Mouse (Mus musculus) CH12.LX (cell line): Measurements from ENCODE around the gene Grsf1. TPM values are rescaled to one million over a fixed set of nuclear protein-coding genes. Genes with fewer than 3 reads are reported as not detected.

Experiments
- DNase-seq: peaks from one replicate; pipeline ENCODE4 v3.0.0-alpha.2; 2013; ENCODE audit errors: extremely low read depth
- H3K27ac ChIP-seq: 2 replicates; pipeline ENCODE4 v1.5.1; 2012; ENCODE audit warnings: low read depth, mild to moderate bottlenecking, control low read depth, moderate library complexity; ENCODE audit not compliant: insufficient read depth
- H3K27me3 ChIP-seq: replicated peaks from 2 replicates; pipeline ENCODE3; 2012; ENCODE audit warnings: inconsistent platforms
- H3K36me3 ChIP-seq, 2 experiments: replicated peaks in 1 of 2; 2 replicates each; pipeline versions ENCODE3 to v1.6.1; 2012; ENCODE audit warnings: inconsistent platforms in 1 of 2, low read length in 1 of 2, mild to moderate bottlenecking in 1 of 2, mixed read lengths in 1 of 2, moderate library complexity in 1 of 2; ENCODE audit not compliant: control insufficient read depth in 1 of 2, insufficient read depth in 1 of 2
- H3K4me1 ChIP-seq, 2 experiments: 2 replicates each; pipeline ENCODE4 v1.6.1; 2012; ENCODE audit warnings: inconsistent platforms in 1 of 2, moderate library complexity in 1 of 2; ENCODE audit not compliant: insufficient read depth in 2 of 2, control insufficient read depth in 1 of 2
- H3K4me2 ChIP-seq: 2 replicates; pipeline ENCODE4 v1.6.1; 2012; ENCODE audit warnings: low read depth, mild to moderate bottlenecking, control low read depth; ENCODE audit not compliant: poor library complexity, insufficient read depth, severe bottlenecking
- H3K4me3 ChIP-seq, 3 experiments: fragments of 150-350 bp in 1 of 3; sonication (generic) in 1 of 3; replicated peaks in 1 of 3; 2 replicates each; pipeline versions ENCODE3 to v1.5.1; 2011 to 2012; ENCODE audit warnings: low read depth in 2 of 3, low read length in 2 of 3, mild to moderate bottlenecking in 2 of 3, moderate library complexity in 2 of 3, control low read depth in 1 of 3, improper control_type of control experiment in 1 of 3, inconsistent platforms in 1 of 3, mixed read lengths in 1 of 3; ENCODE audit not compliant: poor library complexity in 1 of 3
- H3K79me2 ChIP-seq: replicated peaks from 2 replicates; pipeline ENCODE4 v1.6.1; 2012; ENCODE audit warnings: mild to moderate bottlenecking, moderate library complexity; ENCODE audit not compliant: control insufficient read depth, poor library complexity, insufficient read depth, severe bottlenecking; ENCODE audit errors: extremely low read depth
- H3K9ac ChIP-seq: 2 replicates; pipeline ENCODE4 v1.6.1; 2012; ENCODE audit warnings: low read depth, mild to moderate bottlenecking, control low read depth, moderate library complexity; ENCODE audit not compliant: insufficient read depth
- H3K9me3 ChIP-seq: replicated peaks from 2 replicates; pipeline ENCODE3; 2012; ENCODE audit warnings: low read length, inconsistent platforms, mixed read lengths
- BHLHE40 ChIP-seq: IDR thresholded peaks from 2 replicates; pipeline ENCODE4 v1.6.1; 2011; ENCODE audit warnings: mild to moderate bottlenecking, low read depth, low read length, improper control_type of control experiment
- CTCF ChIP-seq, 2 experiments: IDR thresholded peaks in 1 of 2; conservative IDR thresholded peaks in 1 of 2; 2 replicates each; pipeline ENCODE4 v1.5.1; 2011 to 2012; ENCODE audit warnings: low read depth in 2 of 2, low read length in 2 of 2, improper control_type of control experiment in 1 of 2, inconsistent platforms in 1 of 2, mild to moderate bottlenecking in 1 of 2, moderate library complexity in 1 of 2
- ELF1 ChIP-seq: IDR thresholded peaks from 2 replicates; pipeline ENCODE4 v1.6.1; 2014; ENCODE audit warnings: low read depth, mild to moderate bottlenecking, inconsistent platforms, low read length, improper control_type of control experiment
- MXI1 ChIP-seq: IDR thresholded peaks from 2 replicates; pipeline ENCODE4 v1.6.1; 2011; ENCODE audit warnings: mild to moderate bottlenecking, low read depth, low read length, improper control_type of control experiment
- NRF1 ChIP-seq: IDR thresholded peaks from 2 replicates; pipeline ENCODE4 v1.6.1; 2014; ENCODE audit warnings: low read depth, mild to moderate bottlenecking, inconsistent platforms, low read length, improper control_type of control experiment, moderate library complexity
- POLR2AphosphoS2 ChIP-seq: IDR thresholded peaks from 2 replicates; pipeline ENCODE4 v1.6.1; 2011; ENCODE audit warnings: low read depth, low read length, improper control_type of control experiment
- RAD21 ChIP-seq: IDR thresholded peaks from 2 replicates; pipeline ENCODE4 v1.6.1; 2011; ENCODE audit warnings: low read depth, mild to moderate bottlenecking, low read length, improper control_type of control experiment, moderate library complexity
- SIN3A ChIP-seq: IDR thresholded peaks from 2 replicates; pipeline ENCODE4 v1.6.1; 2012; ENCODE audit warnings: low read length, improper control_type of control experiment, inconsistent platforms
- UBTF ChIP-seq: IDR thresholded peaks from 2 replicates; pipeline ENCODE4 v1.6.1; 2012; ENCODE audit warnings: low read depth, mild to moderate bottlenecking, inconsistent platforms, low read length, improper control_type of control experiment, moderate library complexity
- ZNF384 ChIP-seq: IDR thresholded peaks from 2 replicates; pipeline ENCODE4 v1.6.1; 2012; ENCODE audit warnings: low read depth, low read length, improper control_type of control experiment, inconsistent platforms
- dilution Hi-C: fragments of 300-500 bp; cut with MboI; formaldehyde crosslinking; loops from 2 replicates; pipeline ENCODE4 v1.14.3; 2020; ENCODE audit warnings: low sequenced_read_pairs; ENCODE audit not compliant: extremely low pct_unique_long_range_greater_than_20kb, extremely low pct_ligation_motif_present
- in situ Hi-C: fragments of 300-500 bp; cut with MboI; formaldehyde crosslinking; loops from 3 replicates; pipeline ENCODE4 v1.14.3; 2019; ENCODE audit warnings: low sequenced_read_pairs, low pct_ligation_motif_present, low pct_unique_long_range_greater_than_20kb, mixed read lengths
- polyA plus RNA-seq: library from polyadenylated mRNA; unstranded; fragments of >175 nt; gene quantifications from 2 replicates; pipeline ENCODE4 v1.2.1, GENCODE M21; 2012; ENCODE audit warnings: low read depth; ENCODE audit not compliant: insufficient read length
- total RNA-seq, 2 experiments: library from RNA; depleted of rRNA; stranded (reverse); fragments of 300-350 nt in 1 of 2; fragments of >200 nt in 1 of 2; gene quantifications; 2 replicates each; pipeline ENCODE4 v1.2.3; 2012 to 2014

The Grsf1 gene
- total and polyA plus RNA-seq, 3 experiments = 56.8 to 109 (median 100) TPM

DNA sequence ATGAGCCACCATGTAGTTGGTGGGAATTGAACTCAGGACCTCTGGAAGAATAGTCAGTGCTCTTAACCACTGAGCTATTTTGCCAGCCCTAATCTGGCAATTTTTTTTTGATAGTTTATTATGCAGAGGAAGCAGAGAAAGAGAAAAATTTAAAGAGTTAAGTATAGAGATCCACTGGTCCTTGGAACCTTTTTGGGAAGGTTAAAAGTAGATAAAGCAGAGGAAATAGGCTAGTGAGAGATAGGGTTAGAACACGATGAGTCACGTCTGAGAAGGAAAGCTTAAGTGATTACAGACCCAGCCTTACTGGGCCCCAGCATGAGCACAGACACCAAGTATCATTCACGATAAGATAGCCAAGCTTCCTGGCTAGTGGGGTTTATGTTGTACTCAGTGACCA, 48.1 kb upstream of the Grsf1 start:
- Histone ChIP-seq H3K4me1 (peaks cover 14 to 39% of the 10 kb centered on the region in 2 experiments), H3K9ac (no peak overlapping the region), H3K27ac (no peak overlapping the region), H3K4me3 (no peak overlapping the region), H3K79me2 (peaks cover 37% of the 10 kb centered on the region), H3K4me2 (no peak overlapping the region), H3K36me3 (peaks cover 0 to 15% of the 10 kb centered on the region in 2 experiments), H3K27me3 (no peaks in the 10 kb centered on the region)
- dilution Hi-C loops (no loop called here), in situ Hi-C loops (no loop called here)
- DNase-seq = no peak
- TF ChIP-seq ELF1 = no peak
- no peak for TF ChIP-seq BHLHE40
- TF ChIP-seq ZNF384 = no peak
- TF ChIP-seq UBTF = no peak
- no peak for TF ChIP-seq NRF1
- TF ChIP-seq, all 38 proteins: peak for 0
- no peaks in the 10 kb centered on the region for H3K9me3 ChIP-seq

GRCm38 (mm10) chr5:88722213-88722600, 46.2 kb upstream of the Grsf1 start:
- dilution Hi-C loops = no loop called here
- in situ Hi-C loops = no loop called here
- Histone ChIP-seq H3K27ac (no peak overlapping the region), H3K36me3 (peaks cover 0 to 10% of the 10 kb centered on the region in 2 experiments), H3K79me2 (peaks cover 33% of the 10 kb centered on the region), H3K4me3 (peak overlapping the region; percentile 73 to 100 (median 99)), H3K4me2 (peak overlapping the region; percentile 60), H3K9me3 (no peaks in the 10 kb centered on the region), H3K4me1 (peaks cover 14 to 41% of the 10 kb centered on the region in 2 experiments), H3K27me3 (no peaks in the 10 kb centered on the region), H3K9ac (peak overlapping the region; percentile 99; the same call in 1 of the 2 replicates)
- TF ChIP-seq POLR2AphosphoS2 (no peak), RAD21 (no peak)
- no peak for DNase-seq

GRCm38 (mm10) chr5:88721565-88722212, 45.7 kb upstream of the Grsf1 start:
- dilution Hi-C loops = no loop called here
- no peak for DNase-seq
- TF ChIP-seq CTCF (conservative IDR thresholded peaks at IDR 0.05 in 1 of 2, IDR thresholded peaks at IDR 0.05 in 1 of 2; ENCODE audit: low read depth in 2 of 2, low read length in 2 of 2) (no peak), SIN3A (no peak), MXI1 (no peak), ELF1 (no peak)
- Histone ChIP-seq H3K27me3 (no peaks in the 10 kb centered on the region), H3K4me3 (peak overlapping the region; percentile 73 to 100 (median 99)), H3K79me2 (peaks cover 32% of the 10 kb centered on the region), H3K27ac (no peak overlapping the region), H3K4me2 (peak overlapping the region; percentile 60), H3K9ac (peak overlapping the region; percentile 99), H3K36me3 (peaks cover 0 to 10% of the 10 kb centered on the region in 2 experiments), H3K4me1 (peaks cover 12 to 44% of the 10 kb centered on the region in 2 experiments), H3K9me3 (no peaks in the 10 kb centered on the region)
- in situ Hi-C loops = no loop called here
